Mouse (Mus musculus): ENCODE results near the gene Smyd2. TPM values are rescaled to one million over a fixed set of nuclear protein-coding genes. Genes with fewer than 3 reads are reported as not detected.
A peak's percentile ranks its signal among the peaks of the same experiment; 100 is the strongest.

Gene Smyd2
- polyA plus RNA-seq, 1 experiment = not detected

DNA sequence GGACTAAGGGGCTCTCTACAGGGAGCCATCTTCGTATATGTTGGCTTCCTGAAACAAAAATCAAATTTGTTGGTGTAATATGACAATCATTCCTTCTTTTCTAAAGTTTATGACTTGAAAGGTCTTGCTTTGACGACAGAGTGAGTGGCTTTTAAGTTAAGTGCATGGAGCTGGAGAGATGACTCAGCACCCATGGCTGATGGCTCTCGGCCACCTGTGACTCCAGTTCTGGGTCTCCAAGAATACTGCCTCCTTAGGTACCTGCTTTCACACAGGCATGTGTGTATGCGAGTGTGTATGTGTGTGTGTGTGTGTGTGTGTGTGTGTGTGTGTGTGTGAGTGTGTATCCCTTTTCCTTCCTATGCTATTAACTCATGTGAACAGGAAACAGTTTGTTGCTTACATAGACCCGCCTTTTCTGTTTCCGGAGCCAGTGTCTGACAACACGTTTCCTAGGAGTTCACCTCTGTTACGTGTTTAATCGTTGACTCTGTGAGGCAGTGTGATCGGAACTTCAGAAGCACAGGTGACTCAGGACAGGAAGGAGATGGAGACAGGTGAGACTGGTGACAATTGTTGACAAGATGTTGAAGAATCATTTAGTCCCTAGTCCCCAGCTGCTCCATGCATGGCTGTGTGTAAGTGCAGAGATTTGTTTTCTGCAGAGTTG, 14.4 kb upstream of the Smyd2 start:
- no peak overlapping the region for H3K4me3 ChIP-seq (ENCODE audit: insufficient read depth, low read depth, low read length)
- H3K4me1 ChIP-seq (ENCODE audit: control insufficient read depth, insufficient read depth, low read length) = peaks cover 2% of the 10 kb centered on the region; the same call in 1 of the 2 replicates
- H3K27ac ChIP-seq (ENCODE audit: insufficient read depth, low read depth, low read length) = no peak overlapping the region
- 86% methylated on average over 10 of the region's 10 CpGs for WGBS
- TF ChIP-seq CTCF (IDR thresholded peaks at IDR 0.05; ENCODE audit: insufficient read depth, low read depth, low read length) (no peak), POLR2A (IDR thresholded peaks at IDR 0.05; ENCODE audit: insufficient read depth, low read depth, low read length) (no peak)

DNA sequence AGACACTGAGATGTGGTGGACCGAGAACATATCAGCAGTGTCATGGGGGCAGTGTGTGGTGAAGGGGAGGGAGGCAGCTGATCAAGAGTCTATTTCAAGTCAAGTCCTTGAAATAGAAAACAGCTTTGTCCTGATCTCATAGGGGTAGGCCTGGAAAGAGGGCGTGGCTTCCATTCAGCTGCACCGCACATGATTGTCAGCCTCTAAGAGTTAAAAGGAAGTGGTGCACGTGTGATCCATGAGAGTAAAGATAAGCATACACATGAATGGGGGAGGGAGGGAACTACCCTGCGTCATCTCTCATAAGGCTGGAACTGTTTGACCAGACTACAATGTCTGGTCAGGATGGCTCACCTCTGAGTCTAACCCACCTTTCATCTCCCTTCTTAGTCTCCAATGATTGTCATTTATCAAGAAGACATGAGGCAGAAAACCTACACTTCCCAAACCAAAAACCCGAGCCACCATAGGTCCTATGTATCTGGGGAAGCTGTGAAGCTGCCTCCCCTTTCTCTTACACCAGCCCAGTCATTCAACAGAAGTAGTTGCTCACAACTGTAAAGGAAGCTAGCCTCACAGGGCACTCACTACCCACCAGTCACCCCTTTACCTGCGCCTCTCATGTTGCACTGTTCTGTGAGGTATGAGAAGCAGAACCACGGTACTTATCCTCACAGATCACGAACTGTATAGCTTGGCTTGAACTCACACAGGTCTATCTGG, 11.5 kb upstream of the Smyd2 start:
- no peak overlapping the region for H3K4me3 ChIP-seq (ENCODE audit: insufficient read depth, low read depth, low read length)
- WGBS = 84% methylated on average over 9 of the region's 9 CpGs
- H3K4me1 ChIP-seq (ENCODE audit: control insufficient read depth, insufficient read depth, low read length) = peaks cover 2% of the 10 kb centered on the region; the same call in 1 of the 2 replicates
- H3K27ac ChIP-seq (ENCODE audit: insufficient read depth, low read depth, low read length) = no peak overlapping the region
- TF ChIP-seq CTCF (IDR thresholded peaks at IDR 0.05; ENCODE audit: insufficient read depth, low read depth, low read length) (no peak), POLR2A (IDR thresholded peaks at IDR 0.05; ENCODE audit: insufficient read depth, low read depth, low read length) (no peak)

GRCm38 (mm10) chr1:189932976-189933375, 10.8 kb upstream of the Smyd2 start:
- H3K4me3 ChIP-seq (ENCODE audit: insufficient read depth, low read depth, low read length) = no peak overlapping the region

GRCm38 (mm10) chr1:189932190-189932589, 10.0 kb upstream of the Smyd2 start:
- TF ChIP-seq POLR2A (IDR thresholded peaks at IDR 0.05; ENCODE audit: insufficient read depth, low read depth, low read length) (no peak), CTCF (IDR thresholded peaks at IDR 0.05; ENCODE audit: insufficient read depth, low read depth, low read length) (no peak)
- Histone ChIP-seq H3K27ac (ENCODE audit: insufficient read depth, low read depth, low read length) (no peak overlapping the region), H3K4me1 (ENCODE audit: control insufficient read depth, insufficient read depth, low read length) (peaks cover 2% of the 10 kb centered on the region; the same call in 1 of the 2 replicates), H3K4me3 (ENCODE audit: insufficient read depth, low read depth, low read length) (no peak overlapping the region)
- 61% methylated on average over 12 of the region's 12 CpGs for WGBS

More at GRCm38 (mm10) chr1:189932976-189933375, 10.8 kb upstream of the Smyd2 start:
- 76% methylated on average over 7 of the region's 7 CpGs for WGBS
- TF ChIP-seq POLR2A (IDR thresholded peaks at IDR 0.05; ENCODE audit: insufficient read depth, low read depth, low read length) = no peak
- no peak for TF ChIP-seq CTCF (IDR thresholded peaks at IDR 0.05; ENCODE audit: insufficient read depth, low read depth, low read length)
- peaks cover 2% of the 10 kb centered on the region; the same call in 1 of the 2 replicates for H3K4me1 ChIP-seq (ENCODE audit: control insufficient read depth, insufficient read depth, low read length)
- H3K27ac ChIP-seq (ENCODE audit: insufficient read depth, low read depth, low read length) = no peak overlapping the region

GRCm38 (mm10) chr1:189929896-189930295, 7.7 kb upstream of the Smyd2 start:
- WGBS = 79% methylated on average over 4 of the region's 4 CpGs
- Histone ChIP-seq H3K4me1 (ENCODE audit: control insufficient read depth, insufficient read depth, low read length) (peaks cover 2% of the 10 kb centered on the region; the same call in 1 of the 2 replicates), H3K27ac (ENCODE audit: insufficient read depth, low read depth, low read length) (no peak overlapping the region), H3K4me3 (ENCODE audit: insufficient read depth, low read depth, low read length) (no peak overlapping the region)
- TF ChIP-seq POLR2A (IDR thresholded peaks at IDR 0.05; ENCODE audit: insufficient read depth, low read depth, low read length) (no peak), CTCF (IDR thresholded peaks at IDR 0.05; ENCODE audit: insufficient read depth, low read depth, low read length) (no peak)

GRCm38 (mm10) chr1:189927644-189928043, 5.5 kb upstream of the Smyd2 start:
- WGBS = 4% methylated on average over 6 of the region's 6 CpGs

GRCm38 (mm10) chr1:189926279-189926678, 4.1 kb upstream of the Smyd2 start:
- Histone ChIP-seq H3K4me3 (ENCODE audit: insufficient read depth, low read depth, low read length) (no peak overlapping the region), H3K4me1 (ENCODE audit: control insufficient read depth, insufficient read depth, low read length) (peaks cover 1% of the 10 kb centered on the region), H3K27ac (ENCODE audit: insufficient read depth, low read depth, low read length) (no peak overlapping the region)
- no peak for TF ChIP-seq POLR2A (IDR thresholded peaks at IDR 0.05; ENCODE audit: insufficient read depth, low read depth, low read length)
- no peak for TF ChIP-seq CTCF (IDR thresholded peaks at IDR 0.05; ENCODE audit: insufficient read depth, low read depth, low read length)
- 78% methylated on average over 8 of the region's 8 CpGs for WGBS

More at GRCm38 (mm10) chr1:189927644-189928043, 5.5 kb upstream of the Smyd2 start:
- Histone ChIP-seq H3K27ac (ENCODE audit: insufficient read depth, low read depth, low read length) (no peak overlapping the region), H3K4me3 (ENCODE audit: insufficient read depth, low read depth, low read length) (no peak overlapping the region), H3K4me1 (ENCODE audit: control insufficient read depth, insufficient read depth, low read length) (peaks cover 2% of the 10 kb centered on the region; the same call in 1 of the 2 replicates)
- TF ChIP-seq POLR2A (IDR thresholded peaks at IDR 0.05; ENCODE audit: insufficient read depth, low read depth, low read length) (no peak), CTCF (IDR thresholded peaks at IDR 0.05; ENCODE audit: insufficient read depth, low read depth, low read length) (peak; percentile 61)

- 92% methylated on average over 22 of the region's 22 CpGs for WGBS
- H3K4me1 ChIP-seq (ENCODE audit: control insufficient read depth, insufficient read depth, low read length) = peaks cover 10% of the 10 kb centered on the region
These were observed 1.9 kb upstream of the Smyd2 start for GRCm38 (mm10) chr1:189923871-189924568.

More at GRCm38 (mm10) chr1:189923871-189924568, 1.9 kb upstream of the Smyd2 start:
- Histone ChIP-seq H3K27ac (ENCODE audit: insufficient read depth, low read depth, low read length) (no peak overlapping the region), H3K4me3 (ENCODE audit: insufficient read depth, low read depth, low read length) (no peak overlapping the region)
- TF ChIP-seq CTCF (IDR thresholded peaks at IDR 0.05; ENCODE audit: insufficient read depth, low read depth, low read length) = no peak
- no peak for TF ChIP-seq POLR2A (IDR thresholded peaks at IDR 0.05; ENCODE audit: insufficient read depth, low read depth, low read length)
